Mouse (Mus musculus): ENCODE data around the gene Plin4. TPM values are rescaled to one million over a fixed set of nuclear protein-coding genes. Genes with fewer than 3 reads are reported as not detected.
"Not testable (repeated sequence)": the region's sequence is repeated elsewhere in the genome, so short reads cannot be mapped to it uniquely, and the experiment has no call there.

Gene Plin4
- polyA plus RNA-seq, 1 experiment: not detected

DNA sequence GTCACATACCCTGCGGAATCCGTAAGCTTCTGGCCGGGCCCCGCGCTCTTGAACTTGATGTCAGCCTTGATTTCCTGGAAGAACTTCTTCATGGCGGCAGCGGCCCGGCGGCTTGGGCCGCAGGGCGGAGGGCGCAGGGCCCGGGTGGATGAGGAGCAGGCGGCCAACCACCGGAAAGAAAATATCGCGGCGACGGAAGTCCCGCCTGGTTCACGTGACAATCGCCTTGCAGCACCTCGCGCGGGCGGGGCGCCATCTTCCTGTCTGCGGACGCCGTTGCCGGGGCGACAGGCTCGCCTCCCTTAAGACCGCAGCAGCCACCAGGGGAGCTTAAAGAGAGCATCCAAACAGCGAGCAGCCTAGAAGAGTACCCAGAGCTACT, 34.8 kb downstream of the Plin4 start, which contains the start of gene Ubxn6:
Gene Ubxn6, minus strand, starts transcription at position 202 of the 382 bp plus-strand sequence.
- no peak for TF ChIP-seq GATA1 (IDR thresholded peaks at IDR 0.05; ENCODE audit: low read length)
- TF ChIP-seq TAL1 (IDR thresholded peaks at IDR 0.05; ENCODE audit: low read length): no peak
- Histone ChIP-seq H3K4me3 (replicated peaks) (peak within 1 kb of the TSS; percentile 80), H3K36me3 (ENCODE audit: control insufficient read depth) (peaks cover 30% of the 10 kb centered on the region), H3K9me3 (ENCODE audit: control insufficient read depth, low read length) (no peaks in the 10 kb centered on the region), H3K27me3 (ENCODE audit: control insufficient read depth) (no peaks in the 10 kb centered on the region), H3K4me1 (ENCODE audit: control insufficient read depth) (peaks cover 45% of the 10 kb centered on the region)

GRCm38 (mm10) chr17:56074097-56074826, 35.3 kb downstream of the Plin4 start:
- H3K4me3 ChIP-seq (replicated peaks): peak overlapping the region; percentile 80
- H3K27me3 ChIP-seq (ENCODE audit: control insufficient read depth): no peaks in the 10 kb centered on the region
- no peaks in the 10 kb centered on the region for H3K9me3 ChIP-seq (ENCODE audit: control insufficient read depth, low read length)
- peaks cover 36% of the 10 kb centered on the region for H3K36me3 ChIP-seq (ENCODE audit: control insufficient read depth)
- peaks cover 45% of the 10 kb centered on the region for H3K4me1 ChIP-seq (ENCODE audit: control insufficient read depth)
- TF ChIP-seq GATA1 (IDR thresholded peaks at IDR 0.05; ENCODE audit: low read length) (no peak), TAL1 (IDR thresholded peaks at IDR 0.05; ENCODE audit: low read length) (no peak)

- H3K36me3 ChIP-seq (ENCODE audit: control insufficient read depth): peaks cover 56% of the 10 kb centered on the region
- TF ChIP-seq GATA1 (IDR thresholded peaks at IDR 0.05; ENCODE audit: low read length) (no peak), TAL1 (IDR thresholded peaks at IDR 0.05; ENCODE audit: low read length) (no peak)
- no peak overlapping the region for H3K4me3 ChIP-seq (replicated peaks)
- peaks cover 34% of the 10 kb centered on the region for H3K4me1 ChIP-seq (ENCODE audit: control insufficient read depth)
- H3K9me3 ChIP-seq (ENCODE audit: control insufficient read depth, low read length): no peaks in the 10 kb centered on the region; the same call in 1 of the 2 replicates
- H3K27me3 ChIP-seq (ENCODE audit: control insufficient read depth): no peaks in the 10 kb centered on the region
These were observed 37.4 kb downstream of the Plin4 start for GRCm38 (mm10) chr17:56072243-56072642.

GRCm38 (mm10) chr17:56071126-56071525, 38.5 kb downstream of the Plin4 start:
- Histone ChIP-seq H3K4me1 (ENCODE audit: control insufficient read depth) (peaks cover 32% of the 10 kb centered on the region), H3K9me3 (ENCODE audit: control insufficient read depth, low read length) (no peaks in the 10 kb centered on the region; the same call in 1 of the 2 replicates), H3K27me3 (ENCODE audit: control insufficient read depth) (no peaks in the 10 kb centered on the region), H3K36me3 (ENCODE audit: control insufficient read depth) (peaks cover 67% of the 10 kb centered on the region), H3K4me3 (replicated peaks) (no peak overlapping the region)
- TF ChIP-seq GATA1 (IDR thresholded peaks at IDR 0.05; ENCODE audit: low read length): no peak
- TF ChIP-seq TAL1 (IDR thresholded peaks at IDR 0.05; ENCODE audit: low read length): no peak

- Histone ChIP-seq H3K4me3 (replicated peaks) (no peak overlapping the region), H3K36me3 (ENCODE audit: control insufficient read depth) (peaks cover 88% of the 10 kb centered on the region), H3K9me3 (ENCODE audit: control insufficient read depth, low read length) (no peaks in the 10 kb centered on the region; the same call in 1 of the 2 replicates), H3K27me3 (ENCODE audit: control insufficient read depth) (no peaks in the 10 kb centered on the region), H3K4me1 (ENCODE audit: control insufficient read depth) (peaks cover 14% of the 10 kb centered on the region)
- TF ChIP-seq TAL1 (IDR thresholded peaks at IDR 0.05; ENCODE audit: low read length) (no peak), GATA1 (IDR thresholded peaks at IDR 0.05; ENCODE audit: low read length) (no peak)
These were observed 40.5 kb downstream of the Plin4 start for GRCm38 (mm10) chr17:56069066-56069465.

GRCm38 (mm10) chr17:56066451-56066850, 43.2 kb downstream of the Plin4 start:
- Histone ChIP-seq H3K9me3 (ENCODE audit: control insufficient read depth, low read length) (no peaks in the 10 kb centered on the region; the same call in 1 of the 2 replicates), H3K4me1 (ENCODE audit: control insufficient read depth) (peaks cover 13% of the 10 kb centered on the region), H3K27me3 (ENCODE audit: control insufficient read depth) (no peaks in the 10 kb centered on the region), H3K36me3 (ENCODE audit: control insufficient read depth) (peaks cover 100% of the 10 kb centered on the region), H3K4me3 (replicated peaks) (no peak overlapping the region)
- TF ChIP-seq TAL1 (IDR thresholded peaks at IDR 0.05; ENCODE audit: low read length) (no peak), GATA1 (IDR thresholded peaks at IDR 0.05; ENCODE audit: low read length) (no peak)

- H3K27me3 ChIP-seq (ENCODE audit: control insufficient read depth); H3K4me3 ChIP-seq (replicated peaks); H3K9me3 ChIP-seq (ENCODE audit: control insufficient read depth, low read length): not testable (repeated sequence)
- Histone ChIP-seq H3K36me3 (ENCODE audit: control insufficient read depth) (peaks cover 100% of the 10 kb centered on the region), H3K4me1 (ENCODE audit: control insufficient read depth) (peaks cover 13% of the 10 kb centered on the region)
These were observed 43.9 kb downstream of the Plin4 start for GRCm38 (mm10) chr17:56065715-56066114.

- H3K4me1 ChIP-seq (ENCODE audit: control insufficient read depth): peaks cover 13% of the 10 kb centered on the region
- TF ChIP-seq GATA1 (IDR thresholded peaks at IDR 0.05; ENCODE audit: low read length) (no peak), TAL1 (IDR thresholded peaks at IDR 0.05; ENCODE audit: low read length) (no peak)
- no peaks in the 10 kb centered on the region for H3K9me3 ChIP-seq (ENCODE audit: control insufficient read depth, low read length)
- no peaks in the 10 kb centered on the region for H3K27me3 ChIP-seq (ENCODE audit: control insufficient read depth)
- peaks cover 100% of the 10 kb centered on the region for H3K36me3 ChIP-seq (ENCODE audit: control insufficient read depth)
- H3K4me3 ChIP-seq (replicated peaks): no peak overlapping the region
These were observed 47.5 kb downstream of the Plin4 start for GRCm38 (mm10) chr17:56062081-56062480.

DNA sequence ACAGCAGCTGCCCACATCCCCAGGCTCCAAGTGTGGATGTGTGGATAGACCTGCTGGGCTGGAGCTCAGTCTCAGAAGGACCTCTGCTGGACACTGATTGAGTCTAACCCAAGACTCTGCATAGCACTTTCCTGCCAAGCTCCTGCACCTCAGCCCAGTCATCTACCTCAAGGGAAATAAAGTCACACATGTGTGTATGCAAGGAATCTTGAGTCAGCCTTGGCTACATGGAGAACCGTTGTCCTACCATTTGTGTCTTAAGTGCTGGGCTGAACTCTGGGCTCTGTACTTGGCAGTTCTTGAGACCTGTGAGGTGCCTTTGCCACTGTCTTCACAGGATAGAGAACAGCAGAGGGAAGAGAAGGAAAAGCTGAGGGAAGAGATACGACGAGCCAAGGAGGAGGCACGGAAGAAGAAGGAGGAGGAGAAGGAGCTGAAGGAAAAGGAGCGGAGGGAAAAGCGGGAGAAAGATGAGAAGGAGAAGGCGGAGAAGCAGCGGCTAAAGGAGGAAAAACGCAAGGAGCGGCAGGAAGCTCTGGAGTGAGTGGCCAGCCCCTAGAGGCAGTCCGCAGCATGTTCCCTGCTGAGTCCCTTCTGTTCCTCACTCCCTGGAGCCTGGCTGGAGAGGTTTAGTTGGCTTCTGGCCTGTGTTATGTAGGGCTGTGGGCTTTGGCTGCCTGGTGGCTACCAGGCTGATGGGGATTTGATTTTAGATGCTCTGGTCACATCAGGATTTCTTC, 52.1 kb downstream of the Plin4 start:
- Histone ChIP-seq H3K4me1 (ENCODE audit: control insufficient read depth) (peaks cover 22% of the 10 kb centered on the region), H3K4me3 (replicated peaks) (no peak overlapping the region), H3K9me3 (ENCODE audit: control insufficient read depth, low read length) (no peaks in the 10 kb centered on the region), H3K36me3 (ENCODE audit: control insufficient read depth) (peaks cover 96% of the 10 kb centered on the region), H3K27me3 (ENCODE audit: control insufficient read depth) (no peaks in the 10 kb centered on the region)
- TF ChIP-seq GATA1 (IDR thresholded peaks at IDR 0.05; ENCODE audit: low read length) (no peak), TAL1 (IDR thresholded peaks at IDR 0.05; ENCODE audit: low read length) (no peak)
